In genomic region chr1:144127965-144128364, GRCm38 (mm10) we compare ENCODE assay signal across 27 mouse cellular contexts. TPM values are rescaled to one million over a fixed set of nuclear protein-coding genes. Genes with fewer than 3 reads are reported as not detected.
DNase-seq lines count a peak whose midpoint lies in the region; ATAC-seq lines count a peak whose summit lies in the region.
"Had no signal": no experiment of that assay in that cellular context is flagged by ENCODE, and none has a peak within 500 bp of the region (broad histone marks: within the 10 kb centered on the region; RNA-seq: fewer than 3 reads in every experiment).

No protein-coding gene starts in this region.

- H3K4me2 ChIP-seq in intestine, embryonic 16.5 days (ENCODE audit: low read depth, low read length): no peak overlapping the region
- H3K4me2 ChIP-seq: heart, embryonic 12.5 days; hindbrain, embryonic 15.5 days; intestine, embryonic 15.5 days; limb, embryonic 13.5 days; liver, embryonic 13.5 days; lung, embryonic 14.5 days had no signal

- no peak overlapping the region for H3K4me3 ChIP-seq in intestine, embryonic 16.5 days (ENCODE audit: low read length)
- H3K4me3 ChIP-seq: gastrocnemius, adult 2 months; heart, embryonic 12.5 days; hindbrain, embryonic 15.5 days; intestine, embryonic 15.5 days; limb, embryonic 13.5 days; liver, embryonic 13.5 days; midbrain, embryonic 10.5 days had no signal

- DNase-seq in left cerebral cortex, adult 11 months (ENCODE audit: low spot score): peak; percentile 55
- DNase-seq in left cerebral cortex, postnatal 4 days: no peak
- peak; percentile 54 to 85 for DNase-seq in frontal cortex, postnatal 36 days (ENCODE audit: low spot score in 2 of 2)
- DNase-seq in right cerebral cortex, adult 18-20 months: peak; percentile 77
- peak; percentile 87 for DNase-seq in telencephalon, adult 2 months (ENCODE audit: low read depth, low spot score)
- DNase-seq in heart, postnatal 10 days: no peak
- no peak for DNase-seq in MN1 (ENCODE audit: low spot score)
- DNase-seq: B cell, adult 2 months; cerebellum, postnatal 14 days; embryo, embryonic 11 days; gastrocnemius, adult 2 months; kidney, postnatal 36 days; liver, embryonic 13.5 days; lung, embryonic 14.5 days; thymus, postnatal 14 days had no signal

- H3K9me3 ChIP-seq in intestine, embryonic 16.5 days (ENCODE audit: control insufficient read depth, low read length): no peaks in the 10 kb centered on the region
- H3K9me3 ChIP-seq: heart, embryonic 12.5 days; hindbrain, embryonic 15.5 days; intestine, embryonic 15.5 days; limb, embryonic 13.5 days; liver, embryonic 13.5 days; midbrain, embryonic 10.5 days had no signal

- ATAC-seq in intestine, embryonic 16.5 days: no peak
- ATAC-seq: intestine, embryonic 15.5 days had no signal

- H3K9ac ChIP-seq in intestine, embryonic 16.5 days (ENCODE audit: low read depth, low read length): no peak overlapping the region
- H3K9ac ChIP-seq: heart, embryonic 12.5 days; hindbrain, embryonic 15.5 days; intestine, embryonic 15.5 days; limb, embryonic 13.5 days; liver, embryonic 13.5 days; lung, embryonic 14.5 days had no signal

- H3K27ac ChIP-seq in intestine, embryonic 16.5 days (ENCODE audit: low read length): no peak overlapping the region
- H3K27ac ChIP-seq: gastrocnemius, adult 2 months; hindbrain, embryonic 15.5 days; intestine, embryonic 15.5 days; limb, embryonic 13.5 days; liver, embryonic 13.5 days; macrophage; midbrain, embryonic 10.5 days had no signal

- intact Hi-C loops in left cerebral cortex, postnatal 4 days (cut with DNase I): no loop called here
- intact Hi-C loops in heart, postnatal 10 days (cut with DNase I): no loop called here

- WGBS in intestine, embryonic 16.5 days: 82% methylated on average over 7 of the region's 7 CpGs

- no peaks in the 10 kb centered on the region for H3K4me1 ChIP-seq in intestine, embryonic 16.5 days (ENCODE audit: control insufficient read depth, insufficient read depth, low read length)
- H3K4me1 ChIP-seq: heart, embryonic 12.5 days; hindbrain, embryonic 15.5 days; intestine, embryonic 15.5 days; limb, embryonic 13.5 days; liver, embryonic 13.5 days; midbrain, embryonic 10.5 days had no signal

- H3K36me3 ChIP-seq in intestine, embryonic 16.5 days (ENCODE audit: control insufficient read depth, insufficient read depth, low read length): no peaks in the 10 kb centered on the region
- H3K36me3 ChIP-seq: heart, embryonic 12.5 days; hindbrain, embryonic 15.5 days; intestine, embryonic 15.5 days; limb, embryonic 13.5 days; liver, embryonic 13.5 days; midbrain, embryonic 10.5 days had no signal

- no peaks in the 10 kb centered on the region for H3K27me3 ChIP-seq in intestine, embryonic 16.5 days (replicated peaks; ENCODE audit: control insufficient read depth, insufficient read depth, low read length)
- H3K27me3 ChIP-seq: heart, embryonic 12.5 days; hindbrain, embryonic 15.5 days; intestine, embryonic 15.5 days; limb, embryonic 13.5 days; liver, embryonic 13.5 days had no signal

RNA-seq across cellular contexts. Expression of gene Rgs13, which starts 49.2 kb away (rescaled TPM):
- total RNA-seq in left cerebral cortex, postnatal 4 days (2021): 1 to 10 TPM; 1.5 to 2.2 TPM
- not detected in 2 replicates for polyA plus RNA-seq in intestine, embryonic 16.5 days (2015; fragmentation: Nextera tagmentation; extraction: Ambion mirVana)
- total RNA-seq in heart, postnatal 10 days (2021): not detected
- total RNA-seq: adrenal gland, adult 18-20 months; gastrocnemius, adult 2 months; heart, postnatal 25 days had no signal
- polyA plus RNA-seq: gonadal fat pad, adult 2 months; heart, embryonic 12.5 days; intestine, embryonic 15.5 days; kidney, embryonic 14.5 days; limb, embryonic 13.5 days; liver, embryonic 13.5 days; lung, embryonic 14.5 days; macrophage; testis, adult 2 months had no signal

Comparison
In these comparisons a context has a peak if more than half of its experiments do, and no peak if none do; other contexts are left out.
1. DNase-seq: peak in left cerebral cortex, adult 11 months (single experiment), frontal cortex, postnatal 36 days (2 of 2), right cerebral cortex, adult 18-20 months (single experiment) and telencephalon, adult 2 months (single experiment); none in left cerebral cortex, postnatal 4 days (single experiment), heart, postnatal 10 days (0 of 2) and MN1 (single experiment).